ENCODE assay signal across 15 mouse cellular contexts in the genomic region with DNA sequence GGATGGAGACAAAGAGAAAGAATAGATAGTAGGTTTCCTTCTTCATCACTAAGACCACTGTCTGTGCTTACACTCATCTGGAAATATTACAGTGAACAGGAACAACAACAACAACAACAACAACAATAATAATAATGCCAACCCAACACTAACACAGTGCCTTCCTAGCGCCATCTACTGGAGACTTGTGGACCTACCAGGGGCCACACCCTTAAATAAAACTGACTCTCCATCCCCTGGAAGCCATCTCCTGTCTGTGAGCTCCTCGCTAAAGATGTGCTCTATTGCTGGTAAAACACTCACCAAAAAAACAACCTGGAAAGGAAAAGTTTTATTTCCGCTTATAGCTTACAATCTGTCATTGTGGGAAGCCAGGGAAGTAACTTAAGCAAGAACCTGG. TPM values are rescaled to one million over a fixed set of nuclear protein-coding genes. Genes with fewer than 3 reads are reported as not detected.
DNase-seq lines count a peak whose midpoint lies in the region; ATAC-seq and TF ChIP-seq lines count a peak whose summit lies in the region.
"Had no signal": no experiment of that assay in that cellular context is flagged by ENCODE, and none has a peak within 500 bp of the region (broad histone marks: within the 10 kb centered on the region; RNA-seq: fewer than 3 reads in every experiment).

No protein-coding gene starts in this region.

- H3K4me2 ChIP-seq in liver, embryonic 11.5 days: no peak overlapping the region
- H3K4me2 ChIP-seq: embryonic facial prominence, embryonic 12.5 days; forebrain, embryonic 15.5 days had no signal

- H3K9ac ChIP-seq in liver, adult 2 months (ENCODE audit: low read depth, low read length): no peak overlapping the region
- H3K9ac ChIP-seq in liver, embryonic 11.5 days (ENCODE audit: low read depth, low read length): no peak overlapping the region
- H3K9ac ChIP-seq: embryonic facial prominence, embryonic 12.5 days; forebrain, embryonic 15.5 days had no signal

- peaks cover 2% of the 10 kb centered on the region; the same call in 1 of the 2 replicates for H3K4me1 ChIP-seq in liver, adult 2 months (ENCODE audit: control insufficient read depth, insufficient read depth, low read length)
- H3K4me1 ChIP-seq in liver, embryonic 11.5 days (replicated peaks; ENCODE audit: control insufficient read depth, insufficient read depth, low read length): no peaks in the 10 kb centered on the region
- H3K4me1 ChIP-seq in G1E (ENCODE audit: insufficient read depth, low read depth, low read length): no peaks in the 10 kb centered on the region
- H3K4me1 ChIP-seq: forebrain, embryonic 15.5 days had no signal

- H3K79me2 ChIP-seq in liver, adult 2 months (ENCODE audit: control insufficient read depth, insufficient read depth, low read length): no peaks in the 10 kb centered on the region

- H3K27ac ChIP-seq in liver, adult 2 months (replicated peaks; ENCODE audit: insufficient read depth, low read depth, low read length): no peak overlapping the region
- no peak overlapping the region for H3K27ac ChIP-seq in liver, embryonic 11.5 days (ENCODE audit: low read depth, low read length)
- H3K27ac ChIP-seq: embryonic facial prominence, embryonic 12.5 days; forebrain, embryonic 15.5 days had no signal

- no peak for TF ChIP-seq POLR2A in liver, adult 2 months (IDR thresholded peaks at IDR 0.05; ENCODE audit: extremely low read depth, insufficient read depth, low read length)

- no peak for DNase-seq in liver, adult 2 months (ENCODE audit: extremely low read depth, low read depth, low spot score)
- DNase-seq in liver, embryonic 11.5 days (ENCODE audit: low spot score): no peak
- peak; percentile 50 to 55 for DNase-seq in B cell, adult 2 months
- DNase-seq in G1E (ENCODE audit: low spot score): no peak
- DNase-seq in cerebellum, postnatal 25 days: no peak
- DNase-seq in frontal cortex, postnatal 25 days (ENCODE audit: low spot score in 2 of 2): no peak
- DNase-seq: cerebellum, adult 11 months; heart, adult 18-20 months; retina, postnatal 1 day had no signal

- ATAC-seq in liver, embryonic 11.5 days (replicated peaks; ENCODE audit: low FRiP score): no peak
- no peak for ATAC-seq in G1E (ENCODE audit: extremely low read depth, insufficient number of reproducible peaks, low FRiP score, poor library complexity, severe bottlenecking)
- ATAC-seq in megakaryocyte, adult 5-6 weeks (ENCODE audit: poor library complexity, severe bottlenecking): peak; percentile 64
- ATAC-seq: forebrain, embryonic 15.5 days had no signal

- 67% methylated on average over 3 of the region's 3 CpGs for WGBS in liver, adult 2 months
- WGBS in liver, embryonic 11.5 days: 46% methylated on average over 3 of the region's 3 CpGs

- H3K36me3 ChIP-seq in liver, adult 2 months (ENCODE audit: control insufficient read depth, insufficient read depth, low read length): no peaks in the 10 kb centered on the region
- no peaks in the 10 kb centered on the region for H3K36me3 ChIP-seq in liver, embryonic 11.5 days (ENCODE audit: control insufficient read depth, insufficient read depth, low read length)
- no peaks in the 10 kb centered on the region for H3K36me3 ChIP-seq in G1E (replicated peaks)
- H3K36me3 ChIP-seq: embryonic facial prominence, embryonic 12.5 days; forebrain, embryonic 15.5 days had no signal

- no peak overlapping the region for H3K4me3 ChIP-seq in liver, adult 2 months (ENCODE audit: insufficient read depth, low read depth, low read length)
- H3K4me3 ChIP-seq in liver, embryonic 11.5 days (ENCODE audit: low read depth, low read length): no peak overlapping the region
- H3K4me3 ChIP-seq in G1E (ENCODE audit: low read depth, low read length): no peak overlapping the region
- H3K4me3 ChIP-seq: embryonic facial prominence, embryonic 12.5 days; forebrain, embryonic 15.5 days; myocyte had no signal

- no peaks in the 10 kb centered on the region for H3K9me3 ChIP-seq in liver, embryonic 11.5 days (ENCODE audit: control insufficient read depth, low read length)
- H3K9me3 ChIP-seq in G1E (replicated peaks): no peaks in the 10 kb centered on the region
- H3K9me3 ChIP-seq: embryonic facial prominence, embryonic 12.5 days; forebrain, embryonic 15.5 days had no signal

- peak; percentile 38 for TF ChIP-seq CTCF in liver, adult 2 months (IDR thresholded peaks at IDR 0.05; ENCODE audit: low read depth, low read length)
- peak; percentile 75; the same call in 1 of the 2 replicates for TF ChIP-seq CTCF in G1E (IDR thresholded peaks at IDR 0.05; ENCODE audit: low read depth, low read length)

- H3K27me3 ChIP-seq in liver, adult 2 months (ENCODE audit: control insufficient read depth, insufficient read depth, low read length): no peaks in the 10 kb centered on the region
- no peaks in the 10 kb centered on the region for H3K27me3 ChIP-seq in liver, embryonic 11.5 days (replicated peaks; ENCODE audit: control insufficient read depth, insufficient read depth, low read length)
- H3K27me3 ChIP-seq in G1E (ENCODE audit: insufficient read depth, low read length): no peaks in the 10 kb centered on the region
- H3K27me3 ChIP-seq: embryonic facial prominence, embryonic 12.5 days; forebrain, embryonic 15.5 days had no signal

RNA-seq across cellular contexts. Expression of gene Mfsd6l, which starts 6.4 kb away (rescaled TPM):
- not detected in 2 replicates for total RNA-seq in liver, adult 2 months (2014; rRNA removed)
- polyA plus RNA-seq in liver, adult 2 months (2012; rRNA removed): 0.06 and 0.07 TPM in 2 replicates
- not detected in 2 replicates for polyA plus RNA-seq in liver, embryonic 11.5 days (2014; fragmentation: Nextera tagmentation; extraction: Ambion mirVana)
- total RNA-seq in G1E (2014; fragmentation: Nextera tagmentation) (not detected in 2 replicates), G1E (2017) (0.23 and 0.27 TPM in 2 replicates)
- not detected in 2 replicates for polyA plus RNA-seq in G1E (2012)
- 0.59 and 1.9 TPM in 2 replicates for total RNA-seq in megakaryocyte, adult 5-6 weeks (2015)
- total RNA-seq in megakaryocyte, adult 5-6 weeks (2017): 2.4 TPM in 2 replicates
- polyA plus RNA-seq: forebrain, embryonic 15.5 days; hindbrain, embryonic 11.5 days; limb, embryonic 11.5 days; myocyte had no signal

RNA-seq across cellular contexts. Expression of gene Ccdc42, which starts 37.2 kb away (rescaled TPM):
- not detected in 2 replicates for total RNA-seq in liver, adult 2 months (2014; rRNA removed)
- not detected in 2 replicates for polyA plus RNA-seq in liver, adult 2 months (2012; rRNA removed)
- 0.26 and 0.56 TPM in 2 replicates for polyA plus RNA-seq in liver, embryonic 11.5 days (2014; fragmentation: Nextera tagmentation; extraction: Ambion mirVana)
- total RNA-seq in G1E (2014; fragmentation: Nextera tagmentation) (not detected in 2 replicates), G1E (2017) (not detected in 2 replicates)
- not detected in 2 replicates for polyA plus RNA-seq in G1E (2012)
- total RNA-seq in megakaryocyte, adult 5-6 weeks (2015): not detected in 2 replicates
- total RNA-seq in megakaryocyte, adult 5-6 weeks (2017): not detected in 2 replicates
- total RNA-seq: heart, adult 18-20 months had no signal
- polyA plus RNA-seq: myocyte had no signal

RNA-seq across cellular contexts. Expression of gene Pik3r6, which starts 46.8 kb away (rescaled TPM):
- 0.74 and 1.4 TPM in 2 replicates for total RNA-seq in liver, adult 2 months (2014; rRNA removed)
- 0.37 and 0.73 TPM in 2 replicates for polyA plus RNA-seq in liver, adult 2 months (2012; rRNA removed)
- 1.8 and 1.9 TPM in 2 replicates for polyA plus RNA-seq in liver, embryonic 11.5 days (2014; fragmentation: Nextera tagmentation; extraction: Ambion mirVana)
- not detected in 2 replicates for total RNA-seq in G1E (2014; fragmentation: Nextera tagmentation)
- total RNA-seq in G1E (2017): 4.7 and 5.3 TPM in 2 replicates
- 0.04 TPM in 1 of 2 replicates, not detected in the other for polyA plus RNA-seq in G1E (2012)
- 35.9 TPM in 2 replicates for total RNA-seq in megakaryocyte, adult 5-6 weeks (2015)
- 63.6 and 67.3 TPM in 2 replicates for total RNA-seq in megakaryocyte, adult 5-6 weeks (2017)

Comparison
In these comparisons a context has a peak if more than half of its experiments do, and no peak if none do; other contexts are left out.
1. DNase-seq: peak in B cell, adult 2 months (2 of 2); none in liver, adult 2 months (single experiment), liver, embryonic 11.5 days (single experiment), G1E (single experiment), cerebellum, postnatal 25 days (0 of 2) and frontal cortex, postnatal 25 days (0 of 2).
2. RNA of gene Pik3r6, which starts 46.8 kb away (total RNA-seq): 35.9 to 67.3 TPM in megakaryocyte, adult 5-6 weeks; 4.7 to 5.3 TPM in G1E and 0.74 to 1.4 TPM in liver, adult 2 months; every median in the first group is over 4 times any median in the second.